Mouse (Mus musculus) layer of hippocampus, adult 9-11 months (tissue): ENCODE measurements around the gene Olfr767.
"Not testable (repeated sequence)": the region's sequence is repeated elsewhere in the genome, so short reads cannot be mapped to it uniquely, and the experiment has no call there.

ENCODE experiments used
- DNase-seq: peaks from one replicate; pipeline ENCODE4 v3.0.0; 2022

Gene Olfr767

GRCm38 (mm10) chr10:129082810-129083209 is at the start of gene Olfr767:
Gene Olfr767 (minus strand): TSS chr10:129082910.
- not testable (repeated sequence) for DNase-seq

DNA sequence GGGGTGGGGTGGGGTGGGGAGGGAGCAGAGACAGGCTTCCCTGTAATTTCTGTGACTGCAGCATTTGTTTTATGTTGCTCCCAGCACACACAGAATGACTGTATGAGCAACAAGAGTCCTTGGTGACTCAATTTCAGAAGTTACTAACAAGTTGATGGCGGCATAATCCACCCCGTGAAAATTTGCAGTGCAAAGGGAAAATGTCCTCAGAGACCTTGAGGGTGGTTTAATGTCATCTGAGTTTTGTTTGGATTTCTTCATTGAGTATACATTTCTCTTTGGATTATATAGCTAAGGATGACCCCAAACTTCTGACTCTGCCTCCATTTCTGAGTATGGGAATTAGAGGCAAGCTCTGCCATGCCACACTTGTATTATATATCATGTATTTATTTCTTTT is 35.1 kb upstream of the Olfr767 start, which contains the start of gene Olfr769:
Olfr769 (minus strand) TSS at position 101 of the 400 bp plus-strand sequence.
- no peak for DNase-seq

- DNase-seq: no peak
Measured at GRCm38 (mm10) chr10:129115146-129115545, 32.4 kb upstream of the Olfr767 start.

DNA sequence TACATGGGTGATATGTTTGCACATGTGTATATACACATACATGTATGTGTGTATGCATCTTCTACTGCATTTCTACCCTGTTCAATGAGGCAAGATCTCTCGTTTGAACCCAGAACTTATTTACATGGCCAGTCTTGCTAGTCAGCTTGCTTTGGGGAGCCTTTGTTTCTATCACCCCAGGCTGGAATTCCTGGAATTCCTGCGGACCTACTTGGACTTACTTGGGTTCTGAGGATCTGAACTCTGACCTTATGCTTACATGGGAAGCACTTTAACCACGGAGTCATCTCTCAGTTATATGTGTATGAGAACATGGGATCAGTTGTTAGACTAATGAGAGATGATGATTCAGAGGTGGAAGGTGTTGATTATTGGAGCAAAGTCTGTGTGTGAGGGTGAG is 18.5 kb upstream of the Olfr767 start:
- DNase-seq: no peak

GRCm38 (mm10) chr10:129099275-129099674 is 16.6 kb upstream of the Olfr767 start, which contains the start of gene Olfr768:
Gene Olfr768 (minus strand): TSS chr10:129099375.
- no peak for DNase-seq

- no peak for DNase-seq
Measured at GRCm38 (mm10) chr10:129068877-129069276, 13.8 kb downstream of the Olfr767 start, which contains the start of gene Olfr766-ps1. Gene Olfr766-ps1 (minus strand): TSS chr10:129068977.

- DNase-seq: not testable (repeated sequence)
Measured at GRCm38 (mm10) chr10:129049898-129050297, 32.8 kb downstream of the Olfr767 start, which contains the start of gene Olfr765. Gene Olfr765 (minus strand): TSS chr10:129049998.

GRCm38 (mm10) chr10:129039796-129040195 is 42.9 kb downstream of the Olfr767 start, which contains the start of gene Olfr764-ps1:
Gene Olfr764-ps1 (minus strand): TSS chr10:129039896.
- DNase-seq: no peak

GRCm38 (mm10) chr10:129028343-129028742 is 54.4 kb downstream of the Olfr767 start:
- no peak for DNase-seq

- no peak for DNase-seq
Measured at GRCm38 (mm10) chr10:129026018-129026662, 56.6 kb downstream of the Olfr767 start.
